Mouse (Mus musculus): ENCODE data around the gene Cpm.
"Not testable (repeated sequence)": the region's sequence is repeated elsewhere in the genome, so short reads cannot be mapped to it uniquely, and the experiment has no call there.

Cpm gene

GRCm38 (mm10) chr10:117605283-117606243 lies 23.7 kb upstream of the Cpm start:
- DNase-seq (ENCODE audit: low spot score in 2 of 2): no peak

- no peak for DNase-seq (ENCODE audit: low spot score in 2 of 2)
Observed at GRCm38 (mm10) chr10:117606423-117606822, 22.9 kb upstream of the Cpm start.

GRCm38 (mm10) chr10:117607051-117607803 lies 22.1 kb upstream of the Cpm start:
- no peak for DNase-seq (ENCODE audit: low spot score in 2 of 2)

- DNase-seq (ENCODE audit: low spot score in 2 of 2): no peak
Observed at GRCm38 (mm10) chr10:117607804-117608279, 21.5 kb upstream of the Cpm start.

- no peak for DNase-seq (ENCODE audit: low spot score in 2 of 2)
Observed at GRCm38 (mm10) chr10:117608487-117608886, 20.8 kb upstream of the Cpm start.

- DNase-seq (ENCODE audit: low spot score in 2 of 2): no peak
Observed at GRCm38 (mm10) chr10:117608988-117609809, 20.1 kb upstream of the Cpm start.

- DNase-seq (ENCODE audit: low spot score in 2 of 2): no peak
Observed at GRCm38 (mm10) chr10:117609810-117610090, 19.6 kb upstream of the Cpm start.

- no peak for DNase-seq (ENCODE audit: low spot score in 2 of 2)
Observed at GRCm38 (mm10) chr10:117610160-117610764, 19.0 kb upstream of the Cpm start.

- DNase-seq (ENCODE audit: low spot score in 2 of 2): no peak
Observed at GRCm38 (mm10) chr10:117610794-117611384, 18.4 kb upstream of the Cpm start.

- DNase-seq (ENCODE audit: low spot score in 2 of 2): no peak
Observed at GRCm38 (mm10) chr10:117611503-117611902, 17.8 kb upstream of the Cpm start.

- DNase-seq (ENCODE audit: low spot score in 2 of 2): no peak
Observed at GRCm38 (mm10) chr10:117611976-117612375, 17.3 kb upstream of the Cpm start.

GRCm38 (mm10) chr10:117612621-117613584 lies 16.4 kb upstream of the Cpm start:
- no peak for DNase-seq (ENCODE audit: low spot score in 2 of 2)

- DNase-seq (ENCODE audit: low spot score in 2 of 2): no peak
Observed at GRCm38 (mm10) chr10:117613960-117614359, 15.3 kb upstream of the Cpm start.

- no peak for DNase-seq (ENCODE audit: low spot score in 2 of 2)
Observed at GRCm38 (mm10) chr10:117614387-117614786, 14.9 kb upstream of the Cpm start.

- DNase-seq (ENCODE audit: low spot score in 2 of 2): no peak
Observed at GRCm38 (mm10) chr10:117615239-117615638, 14.1 kb upstream of the Cpm start.

- no peak for DNase-seq (ENCODE audit: low spot score in 2 of 2)
Observed at GRCm38 (mm10) chr10:117615746-117616145, 13.6 kb upstream of the Cpm start.

- DNase-seq (ENCODE audit: low spot score in 2 of 2): no peak
Observed at GRCm38 (mm10) chr10:117616191-117616680, 13.1 kb upstream of the Cpm start.

- DNase-seq (ENCODE audit: low spot score in 2 of 2): not testable (repeated sequence)
Observed at GRCm38 (mm10) chr10:117616765-117617164, 12.5 kb upstream of the Cpm start.

GRCm38 (mm10) chr10:117617568-117618345 lies 11.5 kb upstream of the Cpm start:
- DNase-seq (ENCODE audit: low spot score in 2 of 2): no peak

Measured in frontal cortex, postnatal 10 days (tissue).